Mouse (Mus musculus) bone marrow macrophage, adult 2 months (primary cell): Measurements from ENCODE around the gene Zfand5.

Source experiments
- CTCF ChIP-seq: IDR thresholded peaks from 2 replicates; pipeline ENCODE4 v1.5.1; 2012; ENCODE audit warnings: low read depth, mild to moderate bottlenecking, low read length, moderate library complexity
- POLR2A ChIP-seq: IDR thresholded peaks from 2 replicates; pipeline ENCODE4 v1.6.1; 2012; ENCODE audit warnings: mild to moderate bottlenecking, low read depth, low read length, borderline replicate concordance

DNA sequence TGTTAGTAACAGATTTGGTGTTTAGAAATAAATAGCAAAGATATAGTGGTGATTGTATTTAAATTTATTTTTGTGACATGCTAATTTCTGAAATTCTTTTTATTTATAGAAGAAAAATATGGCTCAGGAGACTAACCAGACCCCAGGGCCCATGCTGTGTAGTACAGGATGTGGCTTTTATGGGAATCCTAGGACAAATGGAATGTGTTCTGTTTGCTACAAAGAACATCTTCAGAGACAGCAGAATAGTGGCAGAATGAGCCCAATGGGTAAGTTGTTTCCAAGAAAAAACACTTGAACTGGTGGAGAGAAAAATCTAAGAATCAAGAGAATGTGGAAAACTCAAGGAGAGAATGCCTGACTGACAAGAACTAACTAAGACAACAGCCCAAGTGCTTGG lies 4.2 kb downstream of the Zfand5 start:
- TF ChIP-seq POLR2A (no peak), CTCF (no peak)
